Mouse (Mus musculus): ENCODE results near the gene Mkrn3.

DNA sequence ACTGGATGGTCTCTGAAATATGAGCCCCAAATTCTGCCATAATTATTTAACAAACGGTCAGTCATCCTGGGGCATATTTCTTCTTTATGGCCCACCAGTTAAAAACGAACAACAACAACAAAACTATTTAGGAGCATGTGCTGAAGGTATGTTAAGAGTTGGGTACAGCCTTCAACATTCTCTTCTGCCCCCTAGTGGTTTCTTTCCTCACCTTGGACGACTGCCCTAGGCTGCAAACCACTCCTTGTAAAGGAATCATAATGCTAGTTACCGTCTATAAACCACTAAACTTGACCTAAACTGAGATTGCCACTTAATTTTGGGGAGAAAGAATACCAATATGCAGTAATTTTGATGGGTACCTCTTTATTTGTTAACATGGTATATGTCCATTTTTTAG lies 44.3 kb downstream of the Mkrn3 start:
- TF ChIP-seq ZC3H11A (IDR thresholded peaks at IDR 0.05; ENCODE audit: borderline replicate concordance, low read depth, low read length) (no peak), MAFK (IDR thresholded peaks at IDR 0.05; ENCODE audit: insufficient read depth, low read depth, low read length) (no peak), HCFC1 (IDR thresholded peaks at IDR 0.05; ENCODE audit: borderline replicate concordance, insufficient read depth, low read length) (no peak), ZNF384 (IDR thresholded peaks at IDR 0.05; ENCODE audit: low read depth, low read length) (no peak)
